Mouse (Mus musculus) spleen, adult 2 months (tissue): ENCODE measurements around the gene Ppp4r3b.

Source experiments
- CTCF ChIP-seq: fragments of 200-500 bp; IDR thresholded peaks from 2 replicates; pipeline ENCODE4 v1.5.1; 2011; ENCODE audit warnings: mild to moderate bottlenecking, inconsistent platforms; ENCODE audit not compliant: insufficient read depth, insufficient read length, insufficient replicate concordance; ENCODE audit errors: extremely low read depth
- POLR2A ChIP-seq: fragments of 200-500 bp; IDR thresholded peaks from 2 replicates; pipeline ENCODE4 v1.6.1; 2011; ENCODE audit warnings: low read depth, low read length, inconsistent platforms

DNA sequence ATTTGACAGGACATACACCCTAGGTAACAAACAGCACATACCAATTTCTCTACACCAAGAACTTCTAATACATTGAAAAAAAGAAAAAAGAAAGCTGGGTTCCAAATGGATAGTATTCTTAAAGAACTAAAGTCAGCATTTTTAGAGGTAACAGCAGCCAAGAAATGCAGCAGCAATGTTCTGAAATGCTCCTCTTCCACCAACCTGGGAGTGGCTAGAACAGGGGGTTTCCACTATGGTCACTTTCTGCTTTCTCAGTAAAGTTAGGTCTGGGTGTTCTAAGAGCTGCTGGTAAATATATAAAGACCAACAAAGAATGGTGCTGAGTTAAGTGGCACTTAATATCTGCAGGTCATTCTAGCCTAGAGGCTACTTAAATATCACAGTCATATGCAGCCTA, 46.4 kb downstream of the Ppp4r3b start:
- TF ChIP-seq POLR2A (no peak), CTCF (no peak)
